Mouse (Mus musculus) midbrain, embryonic 14.5 days (tissue): ENCODE measurements around the gene Cd63. TPM values are rescaled to one million over a fixed set of nuclear protein-coding genes. Genes with fewer than 3 reads are reported as not detected.

ENCODE experiments used
- ATAC-seq: fragments of 200-750 bp; cut with Nextera tagmentation; 2 replicates; pipeline ENCODE4 v1.8.0; 2017; ENCODE audit warnings: moderate number of reproducible peaks, moderate library complexity; ENCODE audit not compliant: low FRiP score, low TSS enrichment
- DNase-seq: peaks from one replicate; pipeline ENCODE4 v3.0.0-alpha.2; 2015
- H3K27ac ChIP-seq: fragments of 300-500 bp; sonication (generic); replicated peaks from 2 replicates; pipeline ENCODE4 v1.5.1; 2014; ENCODE audit warnings: mild to moderate bottlenecking, low read depth, low read length, moderate library complexity
- H3K27me3 ChIP-seq: fragments of 300-500 bp; sonication (generic); 2 replicates; pipeline ENCODE4 v1.6.1; 2014; ENCODE audit warnings: low read length, control low read depth, mixed read lengths; ENCODE audit not compliant: control insufficient read depth, insufficient read depth
- H3K36me3 ChIP-seq: fragments of 300-500 bp; sonication (generic); 2 replicates; pipeline ENCODE4 v1.6.1; 2014; ENCODE audit warnings: low read length, control low read depth; ENCODE audit not compliant: control insufficient read depth, insufficient read depth
- H3K4me1 ChIP-seq: fragments of 300-500 bp; sonication (generic); 2 replicates; pipeline ENCODE4 v1.6.1; 2014; ENCODE audit warnings: mild to moderate bottlenecking, antibody characterized with exemption, low read length, control low read depth; ENCODE audit not compliant: control insufficient read depth, insufficient read depth
- H3K4me2 ChIP-seq: fragments of 300-500 bp; sonication (generic); 2 replicates; pipeline ENCODE4 v1.6.1; 2014; ENCODE audit warnings: mild to moderate bottlenecking, low read length, moderate library complexity
- H3K4me3 ChIP-seq: fragments of 300-500 bp; sonication (generic); replicated peaks from 2 replicates; pipeline ENCODE4 v1.5.1; 2014; ENCODE audit warnings: low read depth, low read length
- H3K9ac ChIP-seq: fragments of 300-500 bp; sonication (generic); replicated peaks from 2 replicates; pipeline ENCODE4 v1.6.1; 2014; ENCODE audit warnings: mild to moderate bottlenecking, low read length, moderate library complexity
- H3K9me3 ChIP-seq: fragments of 300-500 bp; sonication (generic); 2 replicates; pipeline ENCODE4 v1.6.1; 2016; ENCODE audit warnings: low read length, control low read depth, mixed read lengths; ENCODE audit not compliant: control insufficient read depth
- WGBS: fragments of 180-500 bp; shearing (Covaris S2); extraction: QIAGEN DNeasy Blood & Tissue Kit; methylation state at CpG from one replicate; pipeline ENCODE4 v1.1.7; 2014; 5-methylcytosine and 5-hydroxymethylcytosine counted together
- polyA plus RNA-seq: library from polyadenylated mRNA; unstranded; fragments of >200 nt; fragmentation: Nextera tagmentation; extraction: Ambion mirVana; gene quantifications from 2 replicates; pipeline ENCODE4 v1.2.1, GENCODE M21; 2014

The Cd63 gene
- polyA plus RNA-seq, 1 experiment from 2014 or later = 138 TPM

DNA sequence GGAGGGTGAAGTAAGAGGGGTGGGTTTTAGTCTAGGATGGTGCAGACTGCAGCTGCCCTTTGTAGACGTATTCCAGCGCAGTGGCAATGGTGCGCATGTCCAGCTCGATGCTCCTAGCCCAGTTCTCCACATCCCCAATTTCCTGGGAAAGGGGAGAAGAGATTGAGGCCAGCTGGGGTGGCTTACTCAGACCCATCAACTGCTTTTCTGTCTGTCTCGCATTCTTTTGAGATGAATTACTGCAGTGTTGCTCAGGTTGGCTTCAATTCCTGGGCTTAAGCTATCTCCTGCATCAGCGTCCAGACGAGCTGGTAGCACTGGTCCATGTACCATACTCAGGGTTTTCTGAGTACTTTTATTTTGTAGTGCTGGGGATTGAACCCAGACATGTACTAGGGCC, 19.2 kb downstream of the Cd63 start:
- H3K27me3 ChIP-seq = no peaks in the 10 kb centered on the region
- H3K4me1 ChIP-seq = peaks cover 15% of the 10 kb centered on the region
- H3K9ac ChIP-seq = no peak overlapping the region
- H3K4me2 ChIP-seq = no peak overlapping the region
- 78% methylated on average over 7 of the region's 7 CpGs for WGBS
- H3K27ac ChIP-seq = no peak overlapping the region
- H3K4me3 ChIP-seq = no peak overlapping the region
- H3K36me3 ChIP-seq = peaks cover 13% of the 10 kb centered on the region; the same call in 1 of the 2 replicates
- ATAC-seq (no peak), DNase-seq (no peak)
- no peaks in the 10 kb centered on the region for H3K9me3 ChIP-seq

DNA sequence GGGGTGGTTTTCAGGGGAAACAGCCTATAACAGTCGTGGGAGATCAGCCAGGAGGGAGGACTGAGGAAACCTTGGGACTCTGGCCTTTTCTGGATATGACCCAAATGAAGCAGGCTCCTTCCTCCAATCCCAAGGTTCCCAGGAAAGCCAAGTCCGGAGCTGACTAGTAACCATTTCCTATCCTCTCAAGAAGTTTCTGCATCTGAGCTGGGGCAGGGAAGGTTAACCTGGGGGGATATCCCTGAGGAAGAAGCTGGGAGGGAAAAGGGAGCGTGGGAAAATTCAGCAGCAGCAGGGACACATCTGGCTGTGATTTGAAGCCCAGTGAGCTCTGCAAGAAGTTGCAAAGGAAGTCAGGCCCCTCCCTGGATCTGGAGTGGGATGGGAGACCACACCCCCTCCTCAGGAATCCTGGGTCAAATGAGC, 20.0 kb downstream of the Cd63 start:
- H3K36me3 ChIP-seq = peaks cover 13% of the 10 kb centered on the region; the same call in 1 of the 2 replicates
- no peak overlapping the region for H3K9ac ChIP-seq
- 81% methylated on average over 3 of the region's 3 CpGs for WGBS
- DNase-seq (no peak), ATAC-seq (no peak)
- H3K9me3 ChIP-seq = no peaks in the 10 kb centered on the region
- H3K27ac ChIP-seq = no peak overlapping the region
- H3K4me3 ChIP-seq = no peak overlapping the region
- H3K4me1 ChIP-seq = peaks cover 15% of the 10 kb centered on the region
- H3K4me2 ChIP-seq = no peak overlapping the region
- H3K27me3 ChIP-seq = no peaks in the 10 kb centered on the region

DNA sequence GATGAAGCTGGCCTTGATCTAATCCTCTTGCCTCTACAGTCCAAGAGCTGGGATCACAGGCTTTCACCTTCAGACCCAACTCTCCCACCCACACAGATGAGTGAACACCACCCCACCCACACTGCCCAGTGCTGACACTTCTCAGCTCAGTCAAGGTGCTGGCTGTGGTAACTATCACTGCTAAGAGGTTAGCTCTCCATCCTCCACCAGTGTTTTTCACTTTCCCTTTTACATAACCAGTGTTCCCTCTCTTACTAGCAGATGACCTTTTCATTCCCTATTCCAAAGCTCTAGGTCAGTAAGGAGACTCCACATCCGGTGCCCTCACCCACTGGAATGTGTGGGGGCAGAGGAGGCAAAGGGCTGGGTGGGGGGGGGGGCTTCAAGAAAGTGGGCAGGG, 20.5 kb downstream of the Cd63 start:
- no peak overlapping the region for H3K9ac ChIP-seq
- WGBS = 70% methylated on average over 1 of the region's 1 CpGs
- H3K4me1 ChIP-seq = peaks cover 15% of the 10 kb centered on the region
- no peak for ATAC-seq
- no peak for DNase-seq
- no peak overlapping the region for H3K4me3 ChIP-seq
- no peak overlapping the region for H3K4me2 ChIP-seq
- no peaks in the 10 kb centered on the region for H3K27me3 ChIP-seq
- H3K27ac ChIP-seq = no peak overlapping the region
- peaks cover 13% of the 10 kb centered on the region; the same call in 1 of the 2 replicates for H3K36me3 ChIP-seq
- no peaks in the 10 kb centered on the region for H3K9me3 ChIP-seq

DNA sequence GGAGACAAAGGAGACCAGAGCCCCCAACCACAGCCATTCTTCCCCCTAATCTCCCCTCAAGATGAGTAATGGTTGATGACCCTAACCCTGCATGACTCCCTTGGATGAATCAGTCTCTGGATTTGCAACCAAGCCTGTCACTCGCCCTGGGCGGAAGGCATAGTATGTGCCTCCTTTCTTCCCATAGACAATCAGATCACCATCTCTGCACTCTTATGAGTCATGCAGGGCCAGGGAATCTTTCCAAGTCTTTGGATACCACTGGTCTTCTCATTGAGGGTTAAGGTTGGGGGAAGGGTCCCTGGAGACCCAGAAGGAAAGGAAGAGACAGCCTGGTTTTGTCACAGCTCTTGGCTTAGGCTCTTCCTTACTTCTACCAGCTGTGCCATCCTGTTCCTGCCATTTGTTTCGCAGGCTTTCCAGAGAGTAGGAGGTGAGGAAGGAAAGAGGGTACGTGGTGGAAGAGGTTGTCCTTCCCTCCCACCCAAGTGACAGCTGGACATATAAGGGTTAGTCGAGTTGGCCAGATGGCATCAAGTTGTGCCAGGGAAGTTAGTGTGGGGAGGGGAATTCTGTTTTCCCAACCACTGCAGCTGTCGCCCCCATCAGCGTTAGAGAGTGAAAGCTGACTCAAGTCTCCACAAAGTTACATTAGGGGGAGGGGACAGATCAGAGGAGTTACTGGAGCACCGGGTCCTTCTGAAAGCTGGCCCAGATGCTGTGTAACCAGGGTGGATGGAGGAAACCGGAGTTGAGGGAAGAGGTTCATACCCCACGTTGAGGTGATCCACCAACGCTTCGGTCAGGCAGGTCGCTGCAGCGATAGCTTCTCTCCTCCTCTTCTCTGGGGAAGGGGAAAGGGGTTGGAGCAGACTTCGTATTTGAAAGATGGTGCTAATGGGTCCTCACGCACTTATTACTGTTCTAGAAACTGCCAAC, 21.4 kb downstream of the Cd63 start:
- Histone ChIP-seq H3K4me2 (peak overlapping the region; percentile 69), H3K36me3 (peaks cover 11% of the 10 kb centered on the region; the same call in 1 of the 2 replicates), H3K4me3 (peak overlapping the region; percentile 82), H3K27me3 (no peaks in the 10 kb centered on the region), H3K9me3 (no peaks in the 10 kb centered on the region), H3K27ac (peak overlapping the region; percentile 94; the same call in 1 of the 2 replicates), H3K4me1 (peaks cover 15% of the 10 kb centered on the region), H3K9ac (peak overlapping the region; percentile 85; the same call in 1 of the 2 replicates)
- DNase-seq = no peak
- 77% methylated on average over 16 of the region's 16 CpGs for WGBS
- ATAC-seq = no peak

DNA sequence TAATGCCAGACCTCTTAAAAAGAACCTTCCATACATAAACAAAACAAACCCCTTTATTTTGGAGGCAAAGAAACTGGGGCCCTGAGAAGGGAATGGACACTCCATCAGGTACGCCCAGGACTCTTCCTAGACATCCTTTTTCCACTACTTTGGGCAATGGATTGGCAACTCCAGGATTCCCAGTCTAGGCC, 21.9 kb downstream of the Cd63 start, which contains the start of gene Rdh5:
Gene Rdh5 (minus strand): TSS at position 67 of the 191 bp plus-strand sequence.
- ATAC-seq (no peak), DNase-seq (no peak)
- H3K27me3 ChIP-seq = no peaks in the 10 kb centered on the region
- WGBS = 15% methylated on average over 1 of the region's 1 CpGs
- H3K4me2 ChIP-seq = peak within 1 kb of the TSS; percentile 69
- peaks cover 6% of the 10 kb centered on the region; the same call in 1 of the 2 replicates for H3K36me3 ChIP-seq
- H3K9ac ChIP-seq = peak within 1 kb of the TSS; percentile 85
- peaks cover 15% of the 10 kb centered on the region for H3K4me1 ChIP-seq
- H3K4me3 ChIP-seq = peak within 1 kb of the TSS; percentile 82
- H3K9me3 ChIP-seq = no peaks in the 10 kb centered on the region
- H3K27ac ChIP-seq = peak within 1 kb of the TSS; percentile 94

DNA sequence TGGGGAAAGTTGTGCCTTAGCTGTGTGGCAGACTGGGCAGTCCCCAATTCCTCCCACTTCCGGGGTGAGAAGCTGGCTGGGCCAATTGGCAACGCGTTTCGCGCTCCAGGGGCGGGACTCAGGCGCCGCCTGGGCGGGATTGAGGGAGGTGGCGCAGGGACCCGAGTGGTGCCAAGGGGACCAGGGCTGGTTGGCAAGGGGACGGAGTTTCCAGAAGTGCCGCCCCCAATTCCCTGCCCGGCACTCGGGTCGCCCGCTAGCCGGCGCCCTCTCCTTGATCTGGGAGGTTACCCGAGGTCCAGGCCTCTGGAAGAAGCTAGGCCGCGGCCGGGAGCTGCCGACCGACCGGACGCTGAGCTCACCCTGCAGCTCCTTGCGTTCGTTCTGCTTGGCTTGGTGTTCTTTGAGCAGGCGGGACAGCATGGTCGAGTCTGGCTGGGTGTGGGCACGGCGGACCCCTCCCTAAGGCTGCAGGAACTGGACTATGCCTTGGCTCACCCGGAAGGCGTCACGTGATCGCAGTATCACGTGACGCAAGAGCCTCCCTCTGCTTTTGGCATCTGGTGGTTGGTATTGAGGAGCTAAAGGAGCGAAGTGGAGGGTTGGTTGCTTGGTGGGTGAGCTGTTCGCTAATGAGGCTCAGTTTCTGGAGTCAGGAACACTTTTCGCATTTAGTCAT, 22.4 kb downstream of the Cd63 start:
- H3K4me1 ChIP-seq = peaks cover 15% of the 10 kb centered on the region
- peak overlapping the region; percentile 85 for H3K9ac ChIP-seq
- H3K27me3 ChIP-seq = no peaks in the 10 kb centered on the region
- WGBS = under 1% methylated on average over 42 of the region's 42 CpGs
- H3K9me3 ChIP-seq = no peaks in the 10 kb centered on the region
- ATAC-seq (peak; percentile 95), DNase-seq (peak; percentile 94)
- peak overlapping the region; percentile 94 for H3K27ac ChIP-seq
- H3K36me3 ChIP-seq = 0 out of 2 replicates have a peak, but pooled peaks cover 2% of the 10 kb centered on the region
- H3K4me2 ChIP-seq = peak overlapping the region; percentile 69
- H3K4me3 ChIP-seq = peak overlapping the region; percentile 82

DNA sequence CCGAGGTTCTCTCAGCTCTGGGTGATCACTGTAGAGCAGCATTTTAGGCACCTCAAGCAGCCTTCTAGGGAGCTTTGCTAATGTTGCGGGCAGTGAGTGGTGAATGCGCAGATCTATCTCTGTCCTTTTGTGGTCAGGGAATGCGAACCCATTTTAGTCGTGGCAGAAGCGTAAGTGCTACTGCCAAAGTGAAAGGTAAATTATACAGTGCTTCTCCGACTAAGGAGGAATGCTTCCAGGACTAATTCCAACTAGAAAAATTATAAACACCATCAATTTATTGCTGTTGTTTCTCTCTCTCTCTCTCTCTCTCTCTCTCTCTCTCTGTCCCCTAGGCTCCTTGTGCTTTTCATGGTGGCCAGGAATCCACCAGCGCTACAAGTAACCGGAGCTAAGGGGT, 23.1 kb downstream of the Cd63 start, which contains the start of gene Bloc1s1:
Gene Bloc1s1 (minus strand): TSS at position 101 of the 400 bp plus-strand sequence.
- H3K9ac ChIP-seq = peak within 1 kb of the TSS; percentile 85
- no peak for ATAC-seq
- H3K27ac ChIP-seq = peak within 1 kb of the TSS; percentile 94
- DNase-seq = no peak
- 70% methylated on average over 9 of the region's 9 CpGs for WGBS
- H3K4me2 ChIP-seq = peak within 1 kb of the TSS; percentile 69
- 0 out of 2 replicates have a peak, but pooled peaks cover 2% of the 10 kb centered on the region for H3K36me3 ChIP-seq
- H3K4me1 ChIP-seq = peaks cover 15% of the 10 kb centered on the region
- H3K9me3 ChIP-seq = no peaks in the 10 kb centered on the region
- no peaks in the 10 kb centered on the region for H3K27me3 ChIP-seq
- H3K4me3 ChIP-seq = peak within 1 kb of the TSS; percentile 82

DNA sequence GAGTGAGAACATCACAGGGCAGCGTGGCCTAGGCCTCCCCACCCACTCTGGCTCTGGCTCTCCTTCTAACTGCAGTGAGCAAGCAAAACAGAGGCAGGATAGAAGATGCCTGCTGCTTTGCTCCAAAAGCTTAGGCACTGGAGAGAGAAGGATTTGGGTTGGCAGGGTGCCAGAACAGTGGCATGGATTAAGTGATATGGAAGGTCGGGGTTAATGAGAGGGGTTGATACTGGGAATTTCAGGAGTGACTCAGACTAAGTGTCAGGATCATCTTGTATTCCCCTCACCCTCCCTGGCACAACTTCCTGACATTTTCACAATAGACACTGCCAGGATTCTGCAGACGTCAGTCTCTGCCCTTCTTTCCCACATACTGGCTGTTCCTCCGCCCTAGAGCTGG, 27.6 kb downstream of the Cd63 start:
- 28% methylated on average over 4 of the region's 4 CpGs for WGBS
- H3K27ac ChIP-seq = no peak overlapping the region
- peak; percentile 57 for DNase-seq

More for the DNA sequence above, 27.6 kb downstream of the Cd63 start:
- Histone ChIP-seq H3K4me3 (no peak overlapping the region), H3K4me1 (peaks cover 6% of the 10 kb centered on the region), H3K4me2 (no peak overlapping the region), H3K27me3 (peaks cover 24% of the 10 kb centered on the region), H3K36me3 (no peaks in the 10 kb centered on the region), H3K9me3 (no peaks in the 10 kb centered on the region), H3K9ac (no peak overlapping the region)
- no peak for ATAC-seq
